Mouse (Mus musculus) heart, postnatal 0 days (tissue): ENCODE measurements around the gene Pde4d. TPM values are rescaled to one million over a fixed set of nuclear protein-coding genes. Genes with fewer than 3 reads are reported as not detected.

ENCODE experiments used
- ATAC-seq: fragments of 200-750 bp; cut with Nextera tagmentation; 2 replicates; pipeline ENCODE4 v1.8.0; 2017; ENCODE audit warnings: low read depth, moderate number of reproducible peaks, moderate library complexity; ENCODE audit not compliant: insufficient read depth
- DNase-seq: peaks from one replicate; pipeline ENCODE4 v3.0.0-alpha.2; 2016; ENCODE audit warnings: low spot score
- H3K27ac ChIP-seq: fragments of 300-500 bp; sonication (generic); 2 replicates; pipeline ENCODE4 v1.5.1; 2014; ENCODE audit warnings: low read depth, mild to moderate bottlenecking
- H3K27me3 ChIP-seq: fragments of 300-500 bp; sonication (generic); 2 replicates; pipeline ENCODE4 v1.6.1; 2014; ENCODE audit warnings: low read length, mixed read lengths; ENCODE audit not compliant: control insufficient read depth, insufficient read depth
- H3K36me3 ChIP-seq: fragments of 300-500 bp; sonication (generic); replicated peaks from 2 replicates; pipeline ENCODE4 v1.6.1; 2014; ENCODE audit warnings: low read length, mixed read lengths; ENCODE audit not compliant: control insufficient read depth, insufficient read depth
- H3K4me1 ChIP-seq: fragments of 300-500 bp; sonication (generic); 2 replicates; pipeline ENCODE4 v1.6.1; 2014; ENCODE audit warnings: antibody characterized with exemption; ENCODE audit not compliant: control insufficient read depth, insufficient read depth
- H3K4me2 ChIP-seq: fragments of 300-500 bp; sonication (generic); 2 replicates; pipeline ENCODE4 v1.6.1; 2014; ENCODE audit warnings: low read depth, mild to moderate bottlenecking, low read length, moderate library complexity
- H3K4me3 ChIP-seq: fragments of 300-500 bp; sonication (generic); 2 replicates; pipeline ENCODE4 v1.5.1; 2014; ENCODE audit warnings: low read depth, low read length
- H3K9ac ChIP-seq: fragments of 300-500 bp; sonication (generic); replicated peaks from 2 replicates; pipeline ENCODE4 v1.6.1; 2014; ENCODE audit warnings: low read depth, low read length, mixed read lengths
- H3K9me3 ChIP-seq: fragments of 300-500 bp; sonication (generic); replicated peaks from 2 replicates; pipeline ENCODE4 v1.6.1; 2016; ENCODE audit warnings: low read length; ENCODE audit not compliant: control insufficient read depth
- CTCF ChIP-seq: IDR thresholded peaks from 2 replicates; pipeline ENCODE4 v1.5.1; 2016; ENCODE audit warnings: antibody characterized with exemption, control low read depth, low read depth
- EP300 ChIP-seq: IDR thresholded peaks from 2 replicates; pipeline ENCODE4 v1.6.1; 2016; ENCODE audit warnings: antibody characterized with exemption, low read depth
- WGBS: fragments of 180-500 bp; shearing (Covaris S2); extraction: QIAGEN DNeasy Blood & Tissue Kit; methylation state at CpG from one replicate; pipeline ENCODE4 v1.1.7; 2014; 5-methylcytosine and 5-hydroxymethylcytosine counted together
- polyA plus RNA-seq: library from polyadenylated mRNA; unstranded; fragments of >200 nt; fragmentation: Nextera tagmentation; extraction: Ambion mirVana; gene quantifications from 2 replicates; pipeline ENCODE4 v1.2.1, GENCODE M21; 2015
- total RNA-seq: library from RNA; depleted of rRNA; stranded (reverse); fragments of >200 nt; gene quantifications from 2 replicates; pipeline ENCODE4 v1.2.3, GENCODE M21; 2014; ENCODE audit warnings: low replicate concordance

The Pde4d gene
- total and polyA plus RNA-seq, 2 experiments from 2014 or later = 21.9 to 58.0 TPM

GRCm38 (mm10) chr13:108824638-108825310 lies 375.0 kb downstream of the Pde4d start:
- WGBS = 81% methylated on average over 8 of the region's 8 CpGs
- Histone ChIP-seq H3K4me2 (no peak overlapping the region), H3K36me3 (no peaks in the 10 kb centered on the region)

DNA sequence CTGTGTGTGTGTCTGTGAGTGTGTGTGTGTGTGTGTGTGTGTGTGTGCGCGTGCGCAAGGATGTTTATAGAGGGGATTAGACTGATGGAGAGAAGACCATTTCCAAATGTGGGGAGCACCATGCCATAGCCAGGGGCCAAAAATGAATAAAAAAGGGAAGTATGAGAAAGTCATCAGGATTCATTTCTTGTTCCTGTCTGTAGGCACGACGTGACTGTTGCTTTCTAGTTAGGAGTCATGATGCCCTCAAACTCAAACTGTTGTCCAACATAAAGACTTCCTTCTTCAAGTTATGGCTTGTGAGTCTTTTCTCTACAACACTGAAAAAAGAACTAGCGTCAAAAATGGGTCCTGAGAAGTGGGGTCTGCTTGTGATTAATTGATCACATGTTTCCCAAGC lies 375.8 kb downstream of the Pde4d start:
- Histone ChIP-seq H3K4me1 (no peaks in the 10 kb centered on the region), H3K4me2 (no peak overlapping the region), H3K9me3 (no peaks in the 10 kb centered on the region), H3K4me3 (no peak overlapping the region), H3K27me3 (no peaks in the 10 kb centered on the region), H3K9ac (no peak overlapping the region), H3K27ac (no peak overlapping the region), H3K36me3 (no peaks in the 10 kb centered on the region)
- no peak for DNase-seq
- TF ChIP-seq CTCF (no peak), EP300 (no peak)
- 86% methylated on average over 6 of the region's 6 CpGs for WGBS
- ATAC-seq = no peak

More at GRCm38 (mm10) chr13:108824638-108825310, 375.0 kb downstream of the Pde4d start:
- Histone ChIP-seq H3K27ac (no peak overlapping the region), H3K4me1 (no peaks in the 10 kb centered on the region), H3K4me3 (no peak overlapping the region), H3K27me3 (no peaks in the 10 kb centered on the region), H3K9me3 (no peaks in the 10 kb centered on the region), H3K9ac (no peak overlapping the region)
- DNase-seq (no peak), ATAC-seq (no peak)
- no peak for TF ChIP-seq EP300
- no peak for TF ChIP-seq CTCF

DNA sequence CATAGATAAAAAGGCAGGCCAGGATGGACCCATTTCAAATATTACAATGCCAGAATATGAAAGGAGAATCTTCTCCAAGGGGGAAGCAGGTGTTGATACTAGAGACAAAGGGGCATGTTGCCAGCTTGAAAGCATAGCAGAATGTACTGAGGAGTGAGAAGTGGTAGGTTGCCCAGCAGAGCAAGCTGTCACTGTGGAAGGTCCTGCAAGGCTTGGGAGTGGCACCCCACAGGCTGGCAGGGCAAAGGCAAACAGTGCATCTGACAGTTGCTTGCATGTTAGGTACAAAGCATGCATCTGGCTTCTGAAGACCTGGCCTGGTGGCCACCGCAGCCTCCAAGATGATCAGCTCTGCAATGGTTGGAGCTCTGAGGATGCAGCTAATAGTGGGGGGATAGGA lies 384.4 kb downstream of the Pde4d start:
- no peak overlapping the region for H3K4me3 ChIP-seq
- WGBS = 96% methylated on average over 1 of the region's 1 CpGs
- no peaks in the 10 kb centered on the region for H3K9me3 ChIP-seq
- H3K4me2 ChIP-seq = no peak overlapping the region
- DNase-seq (no peak), ATAC-seq (no peak)
- no peak overlapping the region for H3K27ac ChIP-seq
- no peaks in the 10 kb centered on the region for H3K4me1 ChIP-seq
- no peaks in the 10 kb centered on the region for H3K36me3 ChIP-seq
- H3K27me3 ChIP-seq = no peaks in the 10 kb centered on the region
- H3K9ac ChIP-seq = no peak overlapping the region
- TF ChIP-seq CTCF (no peak), EP300 (no peak)

DNA sequence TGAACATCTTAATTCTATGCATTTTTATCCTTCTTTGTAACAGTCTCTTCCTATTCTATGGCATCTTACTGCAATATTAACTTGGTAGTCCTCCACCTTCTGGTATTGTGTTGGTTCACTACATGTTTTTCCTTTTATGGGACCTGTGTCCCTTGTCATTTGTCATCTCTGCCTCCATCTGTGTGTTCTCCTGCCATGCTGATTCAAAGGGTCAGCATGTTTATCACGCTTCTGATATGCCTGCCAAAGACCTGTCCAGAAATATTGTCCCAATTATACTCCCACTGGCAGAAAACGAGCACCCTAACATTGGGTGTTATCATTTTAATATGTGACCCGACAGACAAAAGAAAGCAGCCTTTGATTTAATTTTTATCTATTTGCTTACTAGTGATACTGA lies 386.6 kb downstream of the Pde4d start:
- no peak overlapping the region for H3K9ac ChIP-seq
- no peaks in the 10 kb centered on the region for H3K4me1 ChIP-seq
- no peaks in the 10 kb centered on the region for H3K27me3 ChIP-seq
- ATAC-seq (no peak), DNase-seq (no peak)
- no peaks in the 10 kb centered on the region for H3K9me3 ChIP-seq
- H3K36me3 ChIP-seq = no peaks in the 10 kb centered on the region
- 61% methylated on average over 3 of the region's 3 CpGs for WGBS
- no peak for TF ChIP-seq EP300
- no peak for TF ChIP-seq CTCF
- no peak overlapping the region for H3K4me2 ChIP-seq
- H3K27ac ChIP-seq = no peak overlapping the region
- H3K4me3 ChIP-seq = no peak overlapping the region

GRCm38 (mm10) chr13:108839142-108839541 lies 389.4 kb downstream of the Pde4d start:
- Histone ChIP-seq H3K36me3 (no peaks in the 10 kb centered on the region), H3K4me1 (no peaks in the 10 kb centered on the region), H3K4me2 (no peak overlapping the region), H3K9me3 (no peaks in the 10 kb centered on the region), H3K4me3 (no peak overlapping the region), H3K27me3 (no peaks in the 10 kb centered on the region), H3K27ac (no peak overlapping the region), H3K9ac (no peak overlapping the region)
- TF ChIP-seq CTCF (no peak), EP300 (no peak)
- ATAC-seq (no peak), DNase-seq (no peak)
- WGBS = 65% methylated on average over 7 of the region's 7 CpGs

DNA sequence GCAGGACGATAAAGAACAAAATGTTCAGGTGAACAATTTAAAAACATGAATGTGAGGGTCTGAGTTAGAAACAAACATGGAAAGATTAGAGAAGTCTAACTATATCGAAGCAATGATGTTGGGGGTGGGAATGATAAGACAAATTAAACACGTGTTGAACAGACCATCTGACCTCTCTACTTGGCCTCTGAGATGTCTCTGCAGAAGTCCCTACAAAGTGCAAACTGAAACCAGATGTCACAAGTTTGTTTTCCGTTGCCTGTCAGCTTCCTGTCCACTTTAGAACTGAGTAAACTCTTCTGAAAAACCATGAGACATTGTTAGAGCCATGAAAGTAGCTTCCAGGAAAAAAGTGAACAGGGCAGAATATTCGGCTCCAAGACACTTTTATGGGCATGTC lies 404.3 kb downstream of the Pde4d start:
- no peaks in the 10 kb centered on the region for H3K36me3 ChIP-seq
- H3K27me3 ChIP-seq = no peaks in the 10 kb centered on the region
- H3K9me3 ChIP-seq = no peaks in the 10 kb centered on the region
- no peak overlapping the region for H3K27ac ChIP-seq
- no peak overlapping the region for H3K9ac ChIP-seq
- WGBS = 50% methylated on average over 5 of the region's 5 CpGs
- no peak for ATAC-seq
- no peak overlapping the region for H3K4me2 ChIP-seq
- no peak overlapping the region for H3K4me3 ChIP-seq
- DNase-seq = no peak
- H3K4me1 ChIP-seq = no peaks in the 10 kb centered on the region
- no peak for TF ChIP-seq EP300
- TF ChIP-seq CTCF = no peak
